Mouse (Mus musculus) myocyte (in vitro differentiated cells): ENCODE results near the gene Shisa9.

Source experiments
- CEBPB ChIP-seq: IDR thresholded peaks from 2 replicates; pipeline ENCODE4 v1.6.1; 2011; ENCODE audit warnings: mild to moderate bottlenecking, moderate library complexity; ENCODE audit not compliant: poor library complexity, insufficient read depth, severe bottlenecking
- E2F4 ChIP-seq: IDR thresholded peaks from one replicate; pipeline ENCODE4 v1.6.1; 2011; ENCODE audit warnings: mild to moderate bottlenecking, control low read depth, moderate library complexity; ENCODE audit not compliant: insufficient read depth
- MAX ChIP-seq: IDR thresholded peaks from one replicate; pipeline ENCODE4 v1.6.1; 2011; ENCODE audit warnings: low read depth, mild to moderate bottlenecking, control low read depth
- MYOG ChIP-seq, 3 experiments: IDR thresholded peaks; one replicate each; pipeline ENCODE4 v1.6.1; 2011; ENCODE audit warnings: control low read depth in 2 of 3, low read depth in 2 of 3, mild to moderate bottlenecking in 2 of 3; ENCODE audit not compliant: insufficient read length in 2 of 3, control insufficient read depth in 1 of 3, insufficient read depth in 1 of 3
- POLR2A ChIP-seq: IDR thresholded peaks from one replicate; pipeline ENCODE4 v1.6.1; 2011; ENCODE audit warnings: low read depth, mild to moderate bottlenecking, control low read depth, moderate library complexity; ENCODE audit not compliant: insufficient read length
- POLR2AphosphoS2 ChIP-seq: IDR thresholded peaks from one replicate; pipeline ENCODE4 v1.6.1; 2011; ENCODE audit warnings: low read depth, control low read depth; ENCODE audit not compliant: insufficient read length
- REST ChIP-seq: IDR thresholded peaks from one replicate; pipeline ENCODE4 v1.6.1; 2011; ENCODE audit warnings: mild to moderate bottlenecking, control low read depth, moderate library complexity; ENCODE audit not compliant: insufficient read depth, insufficient read length
- TCF12 ChIP-seq: IDR thresholded peaks from one replicate; pipeline ENCODE4 v1.6.1; 2011; ENCODE audit warnings: mild to moderate bottlenecking, control low read depth; ENCODE audit not compliant: poor library complexity, insufficient read depth, severe bottlenecking

DNA sequence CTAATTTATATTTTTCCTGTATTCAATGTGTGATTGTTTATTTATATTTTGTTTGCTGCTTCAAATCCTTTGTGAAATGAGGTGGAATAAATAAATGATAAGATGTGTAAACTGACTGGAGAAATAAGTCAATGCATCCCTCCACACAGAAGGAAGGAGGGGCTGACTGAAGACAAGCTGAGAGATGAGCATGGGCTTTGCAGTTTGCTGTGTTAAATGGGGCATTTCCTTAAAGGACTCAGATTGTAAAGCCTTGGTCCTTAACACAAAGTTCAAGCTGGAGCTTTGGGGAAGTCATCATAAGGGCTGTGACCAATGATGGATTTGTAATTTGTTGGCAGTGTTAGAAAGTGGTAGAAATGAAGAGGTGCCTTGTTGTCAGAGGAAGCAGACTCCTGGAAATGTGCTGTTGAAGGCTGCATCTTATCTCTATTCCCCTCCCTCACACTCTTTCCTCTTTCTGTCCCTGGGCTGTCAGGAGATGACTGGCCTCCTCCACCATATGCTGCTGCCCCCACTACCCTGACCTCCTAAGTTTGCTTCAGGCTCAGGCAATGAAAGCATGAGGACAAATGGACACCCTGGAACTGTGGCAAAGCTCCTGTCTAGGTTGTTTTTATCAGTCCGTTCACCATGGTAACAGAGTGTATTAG, 36.3 kb downstream of the Shisa9 start:
- TF ChIP-seq MAX (no peak), POLR2AphosphoS2 (no peak), POLR2A (no peak), E2F4 (no peak), MYOG (IDR thresholded peaks at IDR 0.05; ENCODE audit: control insufficient read depth in 1 of 3, insufficient read depth in 1 of 3, insufficient read length in 2 of 3, low read depth in 2 of 3) (no peak), CEBPB (no peak), REST (no peak), TCF12 (no peak)
